Mouse (Mus musculus) urinary bladder, postnatal 25 days (tissue): ENCODE measurements around the gene Akr1c13.
"Not testable (repeated sequence)": the region's sequence is repeated elsewhere in the genome, so short reads cannot be mapped to it uniquely, and the experiment has no call there.

Experiments used
- DNase-seq: peaks from one replicate; pipeline ENCODE4 v3.0.0; 2022; ENCODE audit warnings: low spot score

The Akr1c13 gene

GRCm38 (mm10) chr13:4190904-4191303, at the start of gene Akr1c13:
Gene Akr1c13 (plus strand): TSS chr13:4191150.
- peak; percentile 34 for DNase-seq

GRCm38 (mm10) chr13:4144261-4144660, 46.7 kb upstream of the Akr1c13 start:
- no peak for DNase-seq

- no peak for DNase-seq
Observed at GRCm38 (mm10) chr13:4150518-4150917, 40.4 kb upstream of the Akr1c13 start, which contains the start of gene Akr1c18. Gene Akr1c18 (minus strand): TSS chr13:4150654.

GRCm38 (mm10) chr13:4152908-4153307, 38.0 kb upstream of the Akr1c13 start:
- DNase-seq = no peak

GRCm38 (mm10) chr13:4153593-4153992, 37.4 kb upstream of the Akr1c13 start:
- DNase-seq = no peak

- DNase-seq = no peak
Observed at GRCm38 (mm10) chr13:4155286-4155685, 35.7 kb upstream of the Akr1c13 start.

- DNase-seq = no peak
Observed at GRCm38 (mm10) chr13:4168006-4168405, 22.9 kb upstream of the Akr1c13 start.

GRCm38 (mm10) chr13:4172978-4173377, 18.0 kb upstream of the Akr1c13 start:
- DNase-seq = no peak

- DNase-seq = not testable (repeated sequence)
Observed at GRCm38 (mm10) chr13:4181321-4181720, 9.6 kb upstream of the Akr1c13 start.

- DNase-seq = no peak
Observed at GRCm38 (mm10) chr13:4183116-4183515, 7.8 kb upstream of the Akr1c13 start.

- not testable (repeated sequence) for DNase-seq
Observed at GRCm38 (mm10) chr13:4186641-4187411, 4.1 kb upstream of the Akr1c13 start.

- no peak for DNase-seq
Observed at GRCm38 (mm10) chr13:4188174-4188573, 2.8 kb upstream of the Akr1c13 start.

- no peak for DNase-seq
Observed at GRCm38 (mm10) chr13:4192511-4192910, 1.6 kb downstream of the Akr1c13 start.

- no peak for DNase-seq
Observed at GRCm38 (mm10) chr13:4206147-4206903, 15.4 kb downstream of the Akr1c13 start.

- no peak for DNase-seq
Observed at GRCm38 (mm10) chr13:4211560-4212299, 20.8 kb downstream of the Akr1c13 start.

- DNase-seq = no peak
Observed at GRCm38 (mm10) chr13:4212309-4212708, 21.4 kb downstream of the Akr1c13 start.

- not testable (repeated sequence) for DNase-seq
Observed at GRCm38 (mm10) chr13:4215496-4215895, 24.5 kb downstream of the Akr1c13 start.

GRCm38 (mm10) chr13:4228441-4228840, 37.5 kb downstream of the Akr1c13 start, which contains the start of gene Akr1c19:
Gene Akr1c19 (plus strand): TSS chr13:4228700.
- DNase-seq = no peak

GRCm38 (mm10) chr13:4230841-4231623, 40.1 kb downstream of the Akr1c13 start:
- no peak for DNase-seq

- no peak for DNase-seq
Observed at GRCm38 (mm10) chr13:4233135-4233534, 42.2 kb downstream of the Akr1c13 start.

- no peak for DNase-seq
Observed at GRCm38 (mm10) chr13:4233536-4234172, 42.7 kb downstream of the Akr1c13 start.
